Mouse (Mus musculus) kidney, embryonic 14.5 days (tissue): ENCODE data around the gene Phb2. TPM values are rescaled to one million over a fixed set of nuclear protein-coding genes. Genes with fewer than 3 reads are reported as not detected.

Experiments used
- ATAC-seq: fragments of 200-750 bp; cut with Nextera tagmentation; 2 replicates; pipeline ENCODE4 v1.8.0; 2017; ENCODE audit warnings: moderate number of reproducible peaks, mild to moderate bottlenecking, moderate TSS enrichment, moderate library complexity; ENCODE audit not compliant: low FRiP score, low TSS enrichment
- H3K27ac ChIP-seq: fragments of 300-500 bp; sonication (generic); 2 replicates; pipeline ENCODE4 v1.5.1; 2014; ENCODE audit warnings: low read depth, mild to moderate bottlenecking, low read length, moderate library complexity, mixed read lengths
- H3K27me3 ChIP-seq: fragments of 300-500 bp; sonication (generic); 2 replicates; pipeline ENCODE4 v1.6.1; 2014; ENCODE audit warnings: mild to moderate bottlenecking, low read length; ENCODE audit not compliant: control insufficient read depth, insufficient read depth
- H3K36me3 ChIP-seq: fragments of 300-500 bp; sonication (generic); 2 replicates; pipeline ENCODE4 v1.6.1; 2014; ENCODE audit warnings: low read length, mixed read lengths; ENCODE audit not compliant: control insufficient read depth, insufficient read depth
- H3K4me1 ChIP-seq: fragments of 300-500 bp; sonication (generic); 2 replicates; pipeline ENCODE4 v1.6.1; 2014; ENCODE audit warnings: low read length, mixed read lengths; ENCODE audit not compliant: control insufficient read depth, insufficient read depth
- H3K4me2 ChIP-seq: fragments of 300-500 bp; sonication (generic); replicated peaks from 2 replicates; pipeline ENCODE4 v1.6.1; 2014; ENCODE audit warnings: low read depth, mild to moderate bottlenecking, low read length
- H3K4me3 ChIP-seq: fragments of 300-500 bp; sonication (generic); 2 replicates; pipeline ENCODE4 v1.5.1; 2014; ENCODE audit warnings: mild to moderate bottlenecking, low read length
- H3K9ac ChIP-seq: fragments of 300-500 bp; sonication (generic); 2 replicates; pipeline ENCODE4 v1.6.1; 2014; ENCODE audit warnings: low read depth, mild to moderate bottlenecking, low read length, moderate library complexity
- H3K9me3 ChIP-seq: fragments of 300-500 bp; sonication (generic); 2 replicates; pipeline ENCODE4 v1.6.1; 2016; ENCODE audit warnings: low read length; ENCODE audit not compliant: control insufficient read depth
- WGBS: fragments of 180-500 bp; shearing (Covaris S2); extraction: QIAGEN DNeasy Blood & Tissue Kit; methylation state at CpG from one replicate; pipeline ENCODE4 v1.1.7; 2014; 5-methylcytosine and 5-hydroxymethylcytosine counted together
- polyA plus RNA-seq: library from polyadenylated mRNA; unstranded; fragments of >200 nt; fragmentation: Nextera tagmentation; extraction: Ambion mirVana; gene quantifications from 2 replicates; pipeline ENCODE4 v1.2.1, GENCODE M21; 2014

Gene Phb2
- polyA plus RNA-seq, 1 experiment from 2014 or later: 402 TPM

- peaks cover 35% of the 10 kb centered on the region for H3K4me1 ChIP-seq
- H3K4me2 ChIP-seq: peak within 1 kb of the TSS; percentile 75
- peak within 1 kb of the TSS; percentile 100 for H3K27ac ChIP-seq
- peak; percentile 85 for ATAC-seq
- H3K9me3 ChIP-seq: no peaks in the 10 kb centered on the region
- no peaks in the 10 kb centered on the region for H3K27me3 ChIP-seq
- peaks cover 29% of the 10 kb centered on the region for H3K36me3 ChIP-seq
- WGBS: under 1% methylated on average over 41 of the region's 41 CpGs
- H3K9ac ChIP-seq: peak within 1 kb of the TSS; percentile 82
- peak within 1 kb of the TSS; percentile 66 for H3K4me3 ChIP-seq
Observed at GRCm38 (mm10) chr6:124740888-124741761, 29.0 kb downstream of the Phb2 start, which contains the start of gene Grcc10. Gene Grcc10 (minus strand): TSS chr6:124741374.

- H3K9ac ChIP-seq: peak overlapping the region; percentile 82
- no peaks in the 10 kb centered on the region for H3K9me3 ChIP-seq
- peaks cover 34% of the 10 kb centered on the region for H3K36me3 ChIP-seq
- no peak for ATAC-seq
- peak overlapping the region; percentile 66 for H3K4me3 ChIP-seq
- 73% methylated on average over 3 of the region's 3 CpGs for WGBS
- H3K27ac ChIP-seq: peak overlapping the region; percentile 100
- H3K4me2 ChIP-seq: peak overlapping the region; percentile 75
- peaks cover 42% of the 10 kb centered on the region for H3K4me1 ChIP-seq
- no peaks in the 10 kb centered on the region for H3K27me3 ChIP-seq
Observed at GRCm38 (mm10) chr6:124741842-124742241, 29.7 kb downstream of the Phb2 start.

- H3K36me3 ChIP-seq: peaks cover 45% of the 10 kb centered on the region
- H3K27ac ChIP-seq: no peak overlapping the region
- ATAC-seq: no peak
- H3K27me3 ChIP-seq: no peaks in the 10 kb centered on the region
- H3K9me3 ChIP-seq: no peaks in the 10 kb centered on the region
- no peak overlapping the region for H3K9ac ChIP-seq
- H3K4me1 ChIP-seq: peaks cover 40% of the 10 kb centered on the region
- H3K4me2 ChIP-seq: no peak overlapping the region
- H3K4me3 ChIP-seq: no peak overlapping the region
- 82% methylated on average over 15 of the region's 15 CpGs for WGBS
Observed at GRCm38 (mm10) chr6:124742839-124743514, 30.8 kb downstream of the Phb2 start.

GRCm38 (mm10) chr6:124743647-124744046 lies 31.5 kb downstream of the Phb2 start:
- Histone ChIP-seq H3K27ac (no peak overlapping the region), H3K4me2 (no peak overlapping the region), H3K36me3 (peaks cover 52% of the 10 kb centered on the region), H3K9ac (no peak overlapping the region), H3K4me1 (peaks cover 33% of the 10 kb centered on the region), H3K27me3 (no peaks in the 10 kb centered on the region), H3K9me3 (no peaks in the 10 kb centered on the region), H3K4me3 (no peak overlapping the region)
- no peak for ATAC-seq
- 80% methylated on average over 8 of the region's 8 CpGs for WGBS

GRCm38 (mm10) chr6:124744755-124745321 lies 32.7 kb downstream of the Phb2 start:
- peaks cover 60% of the 10 kb centered on the region for H3K36me3 ChIP-seq
- H3K4me3 ChIP-seq: peak overlapping the region; percentile 47
- WGBS: 54% methylated on average over 26 of the region's 26 CpGs
- H3K9ac ChIP-seq: peak overlapping the region; percentile 46; the same call in 1 of the 2 replicates
- no peaks in the 10 kb centered on the region for H3K9me3 ChIP-seq
- ATAC-seq: no peak; the same call in 1 of the 2 replicates
- H3K27me3 ChIP-seq: no peaks in the 10 kb centered on the region
- H3K4me1 ChIP-seq: peaks cover 22% of the 10 kb centered on the region
- H3K27ac ChIP-seq: peak overlapping the region; percentile 49; the same call in 1 of the 2 replicates
- H3K4me2 ChIP-seq: peak overlapping the region; percentile 96

- H3K9ac ChIP-seq: peak overlapping the region; percentile 86
- no peaks in the 10 kb centered on the region for H3K27me3 ChIP-seq
- WGBS: under 1% methylated on average over 79 of the region's 85 CpGs
- peaks cover 63% of the 10 kb centered on the region for H3K36me3 ChIP-seq
- H3K27ac ChIP-seq: peak overlapping the region; percentile 91
- peaks cover 20% of the 10 kb centered on the region for H3K4me1 ChIP-seq
- H3K4me3 ChIP-seq: peak overlapping the region; percentile 47
- ATAC-seq: peak; percentile 83
- no peaks in the 10 kb centered on the region for H3K9me3 ChIP-seq
- H3K4me2 ChIP-seq: peak overlapping the region; percentile 96
Observed at GRCm38 (mm10) chr6:124745490-124746295, 33.6 kb downstream of the Phb2 start.

- Histone ChIP-seq H3K4me1 (peaks cover 20% of the 10 kb centered on the region), H3K36me3 (peaks cover 66% of the 10 kb centered on the region)
- 15% methylated on average over 8 of the region's 8 CpGs for WGBS
Observed at GRCm38 (mm10) chr6:124746296-124746605, 34.1 kb downstream of the Phb2 start.

More at GRCm38 (mm10) chr6:124746296-124746605, 34.1 kb downstream of the Phb2 start:
- H3K4me3 ChIP-seq: peak overlapping the region; percentile 47
- ATAC-seq: peak; percentile 4; the same call in 1 of the 2 replicates
- H3K9ac ChIP-seq: peak overlapping the region; percentile 86
- H3K4me2 ChIP-seq: peak overlapping the region; percentile 96
- no peaks in the 10 kb centered on the region for H3K27me3 ChIP-seq
- H3K27ac ChIP-seq: peak overlapping the region; percentile 91
- no peaks in the 10 kb centered on the region for H3K9me3 ChIP-seq
